In the genomic region with DNA sequence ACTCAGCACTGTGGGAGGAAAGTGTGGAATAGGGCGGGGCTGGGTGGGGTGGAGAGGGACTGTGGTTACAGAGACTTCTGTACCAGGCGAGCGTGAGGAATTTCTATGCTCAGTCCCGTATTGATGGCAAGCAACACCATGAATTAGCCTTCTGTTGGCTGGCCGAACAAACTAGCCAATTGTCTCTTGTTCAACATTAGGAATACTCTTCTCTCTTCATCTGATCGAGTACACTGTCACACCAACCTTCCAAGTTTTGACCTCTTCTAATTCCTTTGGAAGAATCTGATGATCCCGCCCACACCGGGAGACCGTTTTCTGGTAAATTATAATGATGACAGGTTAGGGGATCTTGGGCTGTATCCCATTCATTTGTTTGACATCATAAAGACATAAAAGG, we compare ENCODE assay signal across 8 mouse cellular contexts. TPM values are rescaled to one million over a fixed set of nuclear protein-coding genes. Genes with fewer than 3 reads are reported as not detected.
DNase-seq lines count a peak whose midpoint lies in the region; ATAC-seq lines count a peak whose summit lies in the region.

No protein-coding gene starts in this region.

- H3K36me3 ChIP-seq in hindbrain, embryonic 16.5 days (ENCODE audit: control insufficient read depth, insufficient read depth, low read length): no peaks in the 10 kb centered on the region
- 0 out of 2 replicates have a peak, but pooled peaks cover 6% of the 10 kb centered on the region for H3K36me3 ChIP-seq in midbrain, embryonic 14.5 days (ENCODE audit: control insufficient read depth, insufficient read depth, low read length)

- H3K27me3 ChIP-seq in hindbrain, embryonic 16.5 days (replicated peaks; ENCODE audit: control insufficient read depth, insufficient read depth, low read length): no peaks in the 10 kb centered on the region
- no peaks in the 10 kb centered on the region for H3K27me3 ChIP-seq in midbrain, embryonic 14.5 days (ENCODE audit: control insufficient read depth, insufficient read depth, low read length)

- peak overlapping the region; percentile 70 for H3K9ac ChIP-seq in hindbrain, embryonic 16.5 days (ENCODE audit: low read depth, low read length)
- H3K9ac ChIP-seq in midbrain, embryonic 14.5 days (replicated peaks; ENCODE audit: low read length): peak overlapping the region; percentile 64

- 0 out of 2 replicates have a peak overlapping the region, but pooled peaks have one; percentile 61 for H3K27ac ChIP-seq in hindbrain, embryonic 16.5 days (ENCODE audit: low read depth, low read length)
- H3K27ac ChIP-seq in midbrain, embryonic 14.5 days (replicated peaks; ENCODE audit: low read depth, low read length): peak overlapping the region; percentile 55; the same call in 1 of the 2 replicates

- DNase-seq in frontal cortex, postnatal 14 days (ENCODE audit: low spot score in 2 of 2): no peak
- peak; percentile 18 to 51 for DNase-seq in right cerebral cortex, adult 2 months (ENCODE audit: low spot score in 2 of 2)
- DNase-seq in right cerebral cortex, postnatal 14 days: no peak
- no peak for DNase-seq in midbrain, embryonic 14.5 days
- DNase-seq in kidney, adult 11 months: no peak

- no peaks in the 10 kb centered on the region for H3K9me3 ChIP-seq in hindbrain, embryonic 16.5 days (ENCODE audit: control insufficient read depth, low read length)
- no peaks in the 10 kb centered on the region for H3K9me3 ChIP-seq in midbrain, embryonic 14.5 days (ENCODE audit: control insufficient read depth, low read length)

- peak overlapping the region; percentile 58 for H3K4me3 ChIP-seq in hindbrain, embryonic 16.5 days (ENCODE audit: low read length)
- H3K4me3 ChIP-seq in midbrain, embryonic 14.5 days (replicated peaks; ENCODE audit: low read depth, low read length): peak overlapping the region; percentile 69

- peak; percentile 17; the same call in 1 of the 2 replicates for ATAC-seq in frontal cortex, adult (ENCODE audit: low TSS enrichment)
- ATAC-seq in hindbrain, embryonic 16.5 days: no peak
- ATAC-seq in midbrain, embryonic 14.5 days (ENCODE audit: low FRiP score, low TSS enrichment): no peak
- no peak for ATAC-seq in inflammation-experienced regulatory T-cells, adult 6 months

- 16% methylated on average over 9 of the region's 9 CpGs for WGBS in hindbrain, embryonic 16.5 days
- 22% methylated on average over 9 of the region's 9 CpGs for WGBS in midbrain, embryonic 14.5 days

- peak overlapping the region; percentile 60 for H3K4me2 ChIP-seq in hindbrain, embryonic 16.5 days (ENCODE audit: low read length)
- peak overlapping the region; percentile 57 for H3K4me2 ChIP-seq in midbrain, embryonic 14.5 days (ENCODE audit: low read length)

- peaks cover 12% of the 10 kb centered on the region for H3K4me1 ChIP-seq in hindbrain, embryonic 16.5 days (ENCODE audit: control insufficient read depth, insufficient read depth, low read depth, low read length)
- peaks cover 9% of the 10 kb centered on the region for H3K4me1 ChIP-seq in midbrain, embryonic 14.5 days (ENCODE audit: control insufficient read depth, insufficient read depth, low read length)

RNA-seq across cellular contexts. Expression of a gene that starts 0.5 kb away (rescaled TPM):
- polyA plus RNA-seq in hindbrain, embryonic 16.5 days (2015; fragmentation: Nextera tagmentation; extraction: Ambion mirVana): 22.6 and 24.5 TPM in 2 replicates
- 16.3 and 20.6 TPM in 2 replicates for polyA plus RNA-seq in midbrain, embryonic 14.5 days (2014; fragmentation: Nextera tagmentation; extraction: Ambion mirVana)
- polyA plus RNA-seq in inflammation-experienced regulatory T-cells, adult 6 months (2017; shearing (Covaris generic)): 1 to 10 TPM; 4.5 to 8.3 (median 5.2) TPM

RNA-seq across cellular contexts. Expression of a gene that starts 0.6 kb away (rescaled TPM):
- 8.0 and 11.2 TPM in 2 replicates for polyA plus RNA-seq in hindbrain, embryonic 16.5 days (2015; fragmentation: Nextera tagmentation; extraction: Ambion mirVana)
- 11.4 and 13.1 TPM in 2 replicates for polyA plus RNA-seq in midbrain, embryonic 14.5 days (2014; fragmentation: Nextera tagmentation; extraction: Ambion mirVana)
- polyA plus RNA-seq in inflammation-experienced regulatory T-cells, adult 6 months (2017; shearing (Covaris generic)): 10 to 100 TPM; 29.3 to 64.8 (median 54.4) TPM

RNA-seq across cellular contexts. Expression of a gene that starts 13.1 kb away (rescaled TPM):
- 3.0 and 3.1 TPM in 2 replicates for polyA plus RNA-seq in hindbrain, embryonic 16.5 days (2015; fragmentation: Nextera tagmentation; extraction: Ambion mirVana)
- 1.9 and 3.2 TPM in 2 replicates for polyA plus RNA-seq in midbrain, embryonic 14.5 days (2014; fragmentation: Nextera tagmentation; extraction: Ambion mirVana)
- polyA plus RNA-seq in inflammation-experienced regulatory T-cells, adult 6 months (2017; shearing (Covaris generic)): 1 to 10 TPM; 3.0 to 4.3 (median 4.1) TPM

RNA-seq across cellular contexts. Expression of a gene that starts 22.3 kb away (rescaled TPM):
- polyA plus RNA-seq in hindbrain, embryonic 16.5 days (2015; fragmentation: Nextera tagmentation; extraction: Ambion mirVana): 466 and 468 TPM in 2 replicates
- polyA plus RNA-seq in midbrain, embryonic 14.5 days (2014; fragmentation: Nextera tagmentation; extraction: Ambion mirVana): 378 and 430 TPM in 2 replicates
- polyA plus RNA-seq in inflammation-experienced regulatory T-cells, adult 6 months (2017; shearing (Covaris generic)): 1,000 to 10,000 TPM in 1 of 3 experiments, 100 to 1,000 TPM in 2; 680 to 1,098 (median 710) TPM

RNA-seq across cellular contexts. Expression of a gene that starts 56.2 kb away (rescaled TPM):
- 763 and 799 TPM in 2 replicates for polyA plus RNA-seq in hindbrain, embryonic 16.5 days (2015; fragmentation: Nextera tagmentation; extraction: Ambion mirVana)
- polyA plus RNA-seq in midbrain, embryonic 14.5 days (2014; fragmentation: Nextera tagmentation; extraction: Ambion mirVana): 638 and 660 TPM in 2 replicates
- polyA plus RNA-seq in inflammation-experienced regulatory T-cells, adult 6 months (2017; shearing (Covaris generic)): 100 to 1,000 TPM; 297 to 370 (median 348) TPM

Comparison
In these comparisons a context has a peak if more than half of its experiments do, and no peak if none do; other contexts are left out.
1. DNase-seq: peak in right cerebral cortex, adult 2 months (2 of 2); none in frontal cortex, postnatal 14 days (0 of 2), right cerebral cortex, postnatal 14 days (single experiment), midbrain, embryonic 14.5 days (single experiment) and kidney, adult 11 months (single experiment).